Mouse (Mus musculus) erythroblast, embryonic 14.5 days (primary cell): ENCODE measurements at regions not wholly inside any gene's neighbourhood (a gene's known extent, or its start where the extent isn't known, plus 50 kb on each side); places are given as distances from the start of the nearest gene placed in this dataset.

Experiments used
- GATA1 ChIP-seq: IDR thresholded peaks from 2 replicates; pipeline ENCODE4 v1.6.1; 2012; ENCODE audit warnings: low read length, inconsistent platforms, mixed read lengths
- TAL1 ChIP-seq: IDR thresholded peaks from 3 replicates; pipeline ENCODE4 v1.6.1; 2012; ENCODE audit warnings: low read length, inconsistent platforms, mixed read lengths

GRCm38 (mm10) chr4:152987726-152988125 lies 494.9 kb downstream of the Ajap1 start:
- TF ChIP-seq GATA1 (no peak), TAL1 (no peak)
